Mouse (Mus musculus) E14TG2a.4 (cell line): ENCODE results near the gene Psmc3ip.

ENCODE experiments used
- H3K27me3 ChIP-seq: 2 replicates; pipeline ENCODE4 v1.6.1; 2014; ENCODE audit warnings: low read length, control low read depth; ENCODE audit not compliant: insufficient read depth
- H3K36me3 ChIP-seq: 2 replicates; pipeline ENCODE4 v1.6.1; 2014; ENCODE audit warnings: low read length, control low read depth; ENCODE audit not compliant: insufficient read depth
- H3K4me1 ChIP-seq: replicated peaks from 2 replicates; pipeline ENCODE4 v1.6.1; 2014; ENCODE audit warnings: low read depth, low read length, control low read depth
- H3K4me3 ChIP-seq: replicated peaks from 2 replicates; pipeline ENCODE4 v1.5.1; 2014; ENCODE audit warnings: mild to moderate bottlenecking, low read length
- H3K9me3 ChIP-seq: 2 replicates; pipeline ENCODE4 v1.6.1; 2014; ENCODE audit warnings: low read length, control low read depth
- CTCF ChIP-seq: conservative IDR thresholded peaks from 2 replicates; pipeline ENCODE4 v1.5.1; 2014; ENCODE audit warnings: low read length
- NANOG ChIP-seq: IDR thresholded peaks from 2 replicates; pipeline ENCODE4 v1.6.1; 2014; ENCODE audit warnings: borderline replicate concordance, low read length, mixed read lengths
- POU5F1 ChIP-seq: IDR thresholded peaks from 2 replicates; pipeline ENCODE4 v1.6.1; 2014; ENCODE audit warnings: low read length, borderline replicate concordance

Psmc3ip gene

GRCm38 (mm10) chr11:101084811-101085210 lies 10.4 kb downstream of the Psmc3ip start:
- no peaks in the 10 kb centered on the region for H3K9me3 ChIP-seq
- no peak for TF ChIP-seq NANOG
- no peak for TF ChIP-seq POU5F1
- TF ChIP-seq CTCF: no peak
- H3K4me3 ChIP-seq: no peak overlapping the region
- H3K36me3 ChIP-seq: peaks cover 46% of the 10 kb centered on the region
- peaks cover 24% of the 10 kb centered on the region for H3K27me3 ChIP-seq
- peaks cover 71% of the 10 kb centered on the region for H3K4me1 ChIP-seq

GRCm38 (mm10) chr11:101084246-101084645 lies 11.0 kb downstream of the Psmc3ip start:
- Histone ChIP-seq H3K36me3 (peaks cover 41% of the 10 kb centered on the region), H3K27me3 (peaks cover 29% of the 10 kb centered on the region), H3K4me1 (peaks cover 77% of the 10 kb centered on the region), H3K9me3 (no peaks in the 10 kb centered on the region), H3K4me3 (no peak overlapping the region)
- TF ChIP-seq CTCF (no peak), NANOG (no peak), POU5F1 (no peak)

GRCm38 (mm10) chr11:101083083-101083697 lies 12.0 kb downstream of the Psmc3ip start:
- peak overlapping the region; percentile 94 for H3K4me3 ChIP-seq
- peaks cover 40% of the 10 kb centered on the region for H3K27me3 ChIP-seq
- H3K9me3 ChIP-seq: no peaks in the 10 kb centered on the region
- peaks cover 30% of the 10 kb centered on the region for H3K36me3 ChIP-seq
- TF ChIP-seq NANOG (no peak), CTCF (no peak), POU5F1 (no peak)
- peaks cover 78% of the 10 kb centered on the region for H3K4me1 ChIP-seq

- Histone ChIP-seq H3K4me3 (peak within 1 kb of the TSS; percentile 94), H3K9me3 (no peaks in the 10 kb centered on the region), H3K4me1 (peaks cover 75% of the 10 kb centered on the region), H3K27me3 (peaks cover 47% of the 10 kb centered on the region), H3K36me3 (peaks cover 27% of the 10 kb centered on the region)
- TF ChIP-seq NANOG (no peak), POU5F1 (no peak), CTCF (no peak)
Measured at GRCm38 (mm10) chr11:101082208-101083082, 12.8 kb downstream of the Psmc3ip start, which contains the start of gene Coasy. Gene Coasy (plus strand): TSS chr11:101082565.

- Histone ChIP-seq H3K9me3 (no peaks in the 10 kb centered on the region), H3K36me3 (peaks cover 27% of the 10 kb centered on the region), H3K4me1 (peaks cover 77% of the 10 kb centered on the region), H3K27me3 (peaks cover 54% of the 10 kb centered on the region), H3K4me3 (peak overlapping the region; percentile 94)
- TF ChIP-seq POU5F1: no peak
- TF ChIP-seq CTCF: no peak
- no peak for TF ChIP-seq NANOG
Measured at GRCm38 (mm10) chr11:101081659-101082058, 13.6 kb downstream of the Psmc3ip start.

- TF ChIP-seq NANOG (no peak), POU5F1 (no peak), CTCF (no peak)
- H3K4me3 ChIP-seq: peak overlapping the region; percentile 70; the same call in 1 of the 2 replicates
- peaks cover 17% of the 10 kb centered on the region for H3K36me3 ChIP-seq
- peaks cover 64% of the 10 kb centered on the region for H3K27me3 ChIP-seq
- H3K4me1 ChIP-seq: peaks cover 73% of the 10 kb centered on the region
- no peaks in the 10 kb centered on the region for H3K9me3 ChIP-seq
Measured at GRCm38 (mm10) chr11:101080421-101080820, 14.8 kb downstream of the Psmc3ip start.

GRCm38 (mm10) chr11:101079746-101080145 lies 15.5 kb downstream of the Psmc3ip start:
- no peak for TF ChIP-seq NANOG
- no peak for TF ChIP-seq POU5F1
- no peak for TF ChIP-seq CTCF
- Histone ChIP-seq H3K36me3 (peaks cover 12% of the 10 kb centered on the region), H3K27me3 (peaks cover 64% of the 10 kb centered on the region), H3K4me3 (peak overlapping the region; percentile 70), H3K9me3 (no peaks in the 10 kb centered on the region), H3K4me1 (peaks cover 68% of the 10 kb centered on the region)

- Histone ChIP-seq H3K9me3 (no peaks in the 10 kb centered on the region), H3K36me3 (no peaks in the 10 kb centered on the region), H3K4me1 (peaks cover 54% of the 10 kb centered on the region), H3K4me3 (peak within 1 kb of the TSS; percentile 70), H3K27me3 (peaks cover 78% of the 10 kb centered on the region)
- no peak for TF ChIP-seq NANOG
- no peak for TF ChIP-seq CTCF
- TF ChIP-seq POU5F1: no peak
Measured at GRCm38 (mm10) chr11:101078121-101078520, 17.1 kb downstream of the Psmc3ip start, which contains the start of gene Hsd17b1. Gene Hsd17b1 (plus strand): TSS chr11:101078411.
